Mouse (Mus musculus) erythroblast, adult 5-6 weeks (primary cell): ENCODE measurements around the gene Arl15. TPM values are rescaled to one million over a fixed set of nuclear protein-coding genes. Genes with fewer than 3 reads are reported as not detected.

ENCODE experiments used
- ATAC-seq: replicated peaks from 2 replicates; pipeline ENCODE4 v1.8.0; 2016; ENCODE audit warnings: moderate number of reproducible peaks, mild to moderate bottlenecking, moderate TSS enrichment, inconsistent platforms; ENCODE audit not compliant: poor library complexity, low FRiP score, severe bottlenecking
- total RNA-seq, 2 experiments: library from RNA; stranded (forward) in 1 of 2; stranded (reverse) in 1 of 2; fragments of 150-400 nt in 1 of 2; fragments of 200-764, 138-1000 nt in 1 of 2; gene quantifications; 2 replicates each; pipeline versions ENCODE4 v1.2.3 to v1.2.4; 2015 to 2017; ENCODE audit warnings: low replicate concordance in 2 of 2

Arl15 gene
- total RNA-seq, 2 experiments from 2014 or later, result 7.3 to 9.0 TPM

GRCm38 (mm10) chr13:113972401-113972800 is 178.1 kb downstream of the Arl15 start:
- ATAC-seq, result no peak

- ATAC-seq, result no peak
Observed at GRCm38 (mm10) chr13:113974866-113975265, 180.6 kb downstream of the Arl15 start.

DNA sequence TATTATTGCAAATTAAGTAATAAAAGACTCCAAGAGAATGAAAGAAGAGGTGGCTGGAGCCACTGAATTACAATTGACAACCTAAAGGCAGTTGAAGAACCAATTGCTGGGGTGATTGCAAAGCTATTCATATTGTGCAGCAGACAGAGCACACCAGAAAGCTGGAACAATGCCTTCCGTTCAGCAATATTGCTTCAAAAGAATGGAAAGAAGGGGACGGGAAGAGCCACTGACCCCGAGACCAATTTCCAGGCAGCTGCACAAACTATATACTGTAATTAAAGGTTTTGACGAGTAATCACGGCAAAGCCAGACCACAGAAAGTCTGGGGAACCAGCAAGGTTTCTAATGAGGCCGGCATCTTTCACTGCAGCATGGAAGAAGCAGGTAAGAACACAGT is 181.4 kb downstream of the Arl15 start:
- ATAC-seq, result no peak

DNA sequence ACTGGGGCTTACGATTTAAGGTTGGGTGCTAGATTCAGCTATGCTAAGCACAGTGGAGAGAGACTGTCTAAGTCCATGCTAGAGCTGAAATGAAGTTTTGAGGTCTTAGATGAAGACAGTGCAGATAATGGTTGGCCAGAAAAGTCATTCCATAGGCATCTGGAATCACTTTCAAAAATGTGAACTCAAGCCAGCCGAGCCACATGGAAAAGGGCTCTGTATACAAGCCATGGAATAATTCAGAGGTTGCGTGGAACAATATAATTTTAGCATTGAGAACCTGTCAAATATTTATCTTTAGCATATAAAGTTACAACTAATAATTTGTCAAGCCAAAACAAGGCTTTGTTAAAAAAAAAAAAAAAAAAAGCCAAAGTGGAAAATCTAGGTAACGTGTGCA is 182.6 kb downstream of the Arl15 start:
- ATAC-seq, result no peak

GRCm38 (mm10) chr13:113980739-113981460 is 186.6 kb downstream of the Arl15 start:
- ATAC-seq, result no peak

DNA sequence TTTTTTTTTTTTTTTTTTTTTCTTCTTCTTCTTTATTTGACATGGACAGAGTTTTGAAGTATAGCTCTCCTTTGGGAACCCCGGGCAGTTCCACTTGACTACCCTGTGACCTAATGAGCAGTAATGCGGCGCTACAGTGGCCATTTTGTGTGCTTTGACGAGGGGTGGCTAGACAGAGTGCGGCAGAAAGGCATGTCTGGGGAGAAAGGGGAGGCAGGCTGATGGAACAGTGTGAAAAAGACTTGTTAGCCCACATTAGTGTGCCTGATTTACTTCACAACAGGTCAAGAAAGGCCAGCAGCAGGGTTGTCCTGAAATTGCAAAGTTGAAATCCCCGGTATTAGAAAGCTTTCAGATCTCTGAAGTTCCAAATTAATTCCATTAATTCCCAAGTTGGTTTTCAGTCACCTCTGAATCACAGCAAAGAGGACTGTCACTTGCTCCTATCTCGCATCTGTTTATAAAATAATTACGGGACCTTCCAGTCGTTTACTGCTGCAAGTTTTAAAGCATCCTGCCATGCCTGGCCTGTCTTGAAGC is 187.2 kb downstream of the Arl15 start:
- ATAC-seq, result no peak

- no peak for ATAC-seq
Observed at GRCm38 (mm10) chr13:113983633-113984032, 189.3 kb downstream of the Arl15 start.

- ATAC-seq, result no peak
Observed at GRCm38 (mm10) chr13:113984491-113984890, 190.2 kb downstream of the Arl15 start.

DNA sequence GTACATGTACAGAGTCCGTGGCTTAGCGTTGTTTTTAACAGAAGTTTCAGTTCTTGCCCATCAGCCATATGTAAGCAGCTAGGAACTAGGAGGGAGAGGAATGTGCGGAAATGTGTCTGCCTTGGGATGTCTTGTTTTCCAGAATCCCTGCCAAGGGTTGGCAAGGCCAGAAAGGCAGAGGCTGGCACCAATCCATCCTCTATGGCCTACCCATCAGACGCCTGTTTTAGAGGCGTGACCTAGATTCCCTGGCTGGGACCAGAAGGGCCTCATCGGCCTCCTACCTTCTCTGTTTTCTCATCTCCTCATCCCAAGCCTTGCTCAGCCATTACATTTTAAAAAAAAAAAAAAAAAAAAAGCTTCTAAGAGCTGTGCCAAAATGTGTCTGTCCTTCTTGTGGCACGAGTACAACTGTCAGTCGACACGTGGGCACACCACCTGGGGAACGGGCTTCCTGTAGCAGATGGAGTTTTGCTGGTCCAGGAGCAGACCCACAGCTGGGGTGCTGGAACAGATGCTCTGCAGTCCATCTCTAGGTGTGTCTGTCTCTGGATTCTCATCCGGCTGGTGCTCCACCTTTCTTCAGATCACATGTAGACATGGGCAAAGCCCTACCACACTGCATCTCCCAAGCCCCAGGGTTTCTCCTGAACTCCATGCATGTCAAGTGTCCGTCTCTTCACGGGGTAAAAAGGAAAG is 192.7 kb downstream of the Arl15 start:
- no peak for ATAC-seq

- ATAC-seq, result no peak
Observed at GRCm38 (mm10) chr13:113990247-113990646, 195.9 kb downstream of the Arl15 start.

GRCm38 (mm10) chr13:113990701-113991100 is 196.4 kb downstream of the Arl15 start:
- ATAC-seq, result no peak

DNA sequence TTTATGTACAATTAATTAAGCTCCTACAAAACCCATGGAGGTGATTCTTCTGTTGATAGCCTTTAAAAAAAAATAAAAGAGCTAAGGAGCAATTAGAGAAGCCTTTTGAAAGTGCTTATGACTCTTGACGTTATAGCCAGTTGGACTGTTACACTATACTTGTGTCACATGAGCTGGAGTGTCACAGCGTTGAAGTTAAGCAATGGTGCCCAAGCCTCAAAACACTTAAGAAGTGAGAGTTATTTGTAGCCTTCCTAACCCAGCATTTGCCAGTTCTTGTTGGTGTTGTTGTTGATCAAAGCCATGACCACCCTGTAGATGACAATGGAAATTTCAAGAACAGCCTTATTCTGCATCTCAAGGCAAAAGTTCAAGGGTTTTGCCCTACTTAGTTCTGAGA is 198.8 kb downstream of the Arl15 start:
- no peak for ATAC-seq

- ATAC-seq, result no peak
Observed at GRCm38 (mm10) chr13:113994586-113994985, 200.3 kb downstream of the Arl15 start.

DNA sequence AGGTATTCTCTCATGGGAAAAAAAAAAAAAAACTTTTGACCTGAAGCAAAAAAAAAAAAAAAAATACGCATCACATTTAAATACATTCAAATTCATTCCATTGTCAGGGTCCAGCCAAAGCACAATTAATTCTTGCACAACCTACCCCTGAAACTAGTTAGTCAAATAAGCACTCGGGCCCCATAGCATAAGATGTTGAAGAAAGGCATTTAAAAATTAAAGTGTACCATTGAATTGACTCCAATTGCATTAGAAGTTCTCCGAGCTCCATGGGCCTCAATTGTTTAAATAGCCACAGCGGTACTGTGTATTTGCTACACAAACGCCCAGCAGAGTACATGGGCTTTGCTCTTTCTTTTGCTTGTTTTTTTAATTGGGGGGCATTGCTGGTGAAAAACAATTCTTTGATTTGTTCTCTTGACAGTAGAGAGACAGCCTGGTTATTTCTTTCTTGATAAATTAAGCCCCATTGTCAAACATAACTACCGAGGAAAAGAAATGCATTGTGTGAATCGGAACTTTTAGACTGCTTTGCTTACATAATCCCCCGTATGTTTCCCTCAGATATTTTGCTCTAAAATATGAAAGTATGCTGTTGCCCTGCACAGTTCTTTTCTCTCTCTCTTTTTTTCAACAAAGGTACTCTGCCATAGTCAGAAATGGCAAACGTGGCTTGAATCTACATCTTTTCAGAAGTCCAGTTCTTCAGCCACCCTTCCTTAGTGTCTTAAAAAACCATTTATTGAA is 201.4 kb downstream of the Arl15 start:
- ATAC-seq, result no peak

DNA sequence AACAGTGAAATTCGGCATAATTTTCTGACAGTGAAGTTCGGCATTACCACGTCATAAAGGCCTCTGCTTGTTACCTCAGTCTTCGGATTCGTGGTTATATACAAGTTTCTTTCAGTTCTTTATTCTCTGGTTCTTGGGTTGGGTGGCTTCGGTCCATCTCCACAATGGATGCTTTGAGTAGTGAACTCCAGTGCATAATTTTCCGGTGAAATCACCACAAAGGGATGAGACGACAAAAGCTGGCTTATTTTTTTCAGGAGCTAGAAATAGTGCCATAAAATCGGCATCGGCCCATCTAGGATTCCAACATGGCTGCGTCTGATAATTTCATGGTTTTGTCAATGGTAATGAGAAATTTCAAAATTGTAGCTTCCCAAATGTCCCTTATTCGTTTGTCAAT is 204.5 kb downstream of the Arl15 start:
- ATAC-seq, result no peak

DNA sequence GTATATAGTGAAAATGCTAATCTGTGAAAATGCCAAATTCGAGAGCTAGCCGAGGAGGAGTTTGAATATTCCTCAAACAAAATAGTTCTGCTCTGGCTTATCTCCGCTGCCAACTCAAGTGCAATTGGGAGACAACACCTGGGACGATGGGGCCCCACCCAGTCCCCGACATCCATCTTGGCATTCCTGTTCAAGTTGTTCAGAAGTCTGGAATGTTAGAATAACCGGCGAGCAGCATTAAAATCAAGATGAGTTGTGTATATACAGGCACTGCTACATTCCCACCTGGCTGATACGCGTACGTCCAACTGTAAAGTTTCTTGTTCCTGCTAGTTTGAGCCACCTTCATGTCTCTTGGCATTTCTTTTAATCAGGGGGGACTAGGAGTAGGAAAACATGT is 209.2 kb downstream of the Arl15 start:
- no peak for ATAC-seq

DNA sequence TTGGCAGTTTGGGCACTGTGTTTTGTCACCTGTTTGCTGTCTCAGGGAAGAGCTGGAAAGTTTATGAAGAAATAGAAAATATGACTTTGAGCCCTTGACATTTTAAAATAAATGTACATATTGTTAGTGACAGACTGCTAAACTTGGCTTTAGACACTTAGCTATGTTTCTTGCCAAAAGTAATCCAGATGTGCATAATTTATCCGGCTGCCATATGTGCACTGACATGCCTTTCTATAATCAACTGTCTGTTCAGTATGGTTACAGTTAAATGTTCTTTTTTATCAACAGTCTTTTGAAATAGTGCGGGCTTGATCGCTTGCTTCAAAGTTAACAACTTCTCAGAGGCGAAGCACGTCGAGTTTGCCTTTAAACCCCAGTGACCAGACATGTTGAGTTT is 209.9 kb downstream of the Arl15 start:
- no peak for ATAC-seq

DNA sequence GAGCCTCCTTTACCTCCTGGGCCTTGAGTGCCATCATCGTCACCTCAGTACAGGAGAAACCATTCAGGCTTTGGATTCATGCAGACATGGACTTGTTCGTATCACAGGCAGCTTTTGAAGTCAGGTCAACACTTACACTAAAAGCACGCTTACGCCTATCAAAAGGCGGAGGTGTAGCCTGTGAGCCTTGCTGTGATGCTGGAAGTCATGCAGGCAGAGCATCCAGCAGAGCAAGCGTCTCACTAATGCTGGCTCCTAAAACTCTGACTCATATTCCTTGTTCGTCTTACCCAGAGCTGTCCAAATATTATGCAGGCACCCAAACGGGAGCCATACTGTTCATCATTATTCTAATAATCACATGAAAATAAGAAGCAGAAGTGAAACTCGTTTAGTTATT is 215.5 kb downstream of the Arl15 start:
- no peak for ATAC-seq

DNA sequence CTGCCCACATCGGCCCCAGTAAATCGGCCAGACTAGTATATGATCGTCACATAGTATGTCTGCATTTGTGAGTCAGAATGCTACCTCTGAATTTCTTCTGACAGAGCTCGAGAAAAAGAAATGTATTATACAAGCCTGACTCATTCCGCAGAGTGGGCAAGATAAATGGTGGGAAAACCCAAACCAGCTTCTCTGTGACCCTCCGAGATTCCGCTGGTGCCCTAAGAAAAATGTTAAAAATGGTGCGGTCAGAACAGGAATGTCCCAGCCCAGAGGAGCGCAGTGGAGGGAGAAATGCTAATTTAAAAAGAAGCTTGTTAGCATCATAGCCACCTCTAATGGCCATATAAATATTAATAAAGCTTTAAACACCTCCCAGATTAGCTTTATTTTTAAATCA is 216.2 kb downstream of the Arl15 start:
- ATAC-seq, result no peak

DNA sequence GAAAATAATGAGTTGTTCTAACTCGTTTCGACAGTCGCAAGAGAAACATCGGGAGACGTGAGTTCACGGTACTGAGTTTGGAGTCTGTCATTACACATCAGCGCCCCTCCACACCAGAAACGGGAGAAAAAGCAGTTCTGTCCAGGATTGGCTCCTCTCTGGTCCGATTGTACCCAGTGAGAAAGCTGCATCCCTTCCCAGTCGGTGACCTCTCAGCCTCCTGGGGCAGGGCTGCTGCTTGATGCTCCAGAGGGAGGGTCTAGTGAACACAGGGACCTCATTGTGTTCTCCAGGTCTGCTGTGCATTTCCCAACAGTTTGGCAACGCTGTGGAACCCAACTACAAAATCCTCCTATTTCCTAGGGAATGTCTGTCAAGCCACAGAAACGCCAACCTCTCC is 216.7 kb downstream of the Arl15 start:
- ATAC-seq, result no peak

DNA sequence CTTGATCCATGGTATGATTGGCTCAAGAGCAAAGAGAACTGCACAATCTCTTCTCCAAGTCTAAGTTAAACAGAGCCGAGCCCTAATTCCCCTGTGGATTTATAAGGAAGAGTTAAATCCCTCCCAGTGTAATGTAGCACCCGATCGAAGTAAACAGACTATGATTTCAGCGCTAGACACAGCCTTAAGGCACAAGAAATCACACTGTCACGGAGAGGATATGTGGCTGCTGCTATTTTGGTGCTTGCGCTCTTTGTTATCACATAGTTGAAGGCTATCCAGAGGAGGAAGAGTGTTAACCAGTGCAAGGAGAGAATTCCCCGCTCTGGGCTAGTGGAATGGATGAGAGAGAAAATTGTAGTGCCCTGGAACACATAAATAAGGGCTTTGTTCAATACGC is 223.6 kb downstream of the Arl15 start:
- ATAC-seq, result no peak
